Mouse (Mus musculus): ENCODE measurements around the gene Cp. TPM values are rescaled to one million over a fixed set of nuclear protein-coding genes. Genes with fewer than 3 reads are reported as not detected.

Cp gene
- total RNA-seq, 2 experiments from 2014 or later, result 11.5 to 16.2 TPM

Other genes with a start within 250 kb of the Cp start
- gene Hps3, start 78.3 kb downstream of the Cp start, total RNA-seq (2021), result 10 to 100 TPM; 13.0 to 16.4 TPM
- 10 to 100 TPM; 21.6 to 26.0 TPM for gene Hltf, start 100.8 kb downstream of the Cp start, total RNA-seq (2021)
- 10 to 100 TPM; 30.0 to 31.7 TPM for gene Gyg, start 198.3 kb downstream of the Cp start, total RNA-seq (2021)

Data from left cerebral cortex, adult 18-20 months (tissue).